Mouse (Mus musculus) C2C12 (cell line): ENCODE measurements around the gene Dnajb13.

ENCODE experiments used
- CEBPB ChIP-seq: IDR thresholded peaks from one replicate; pipeline ENCODE4 v1.6.1; 2011; ENCODE audit warnings: low read depth, mild to moderate bottlenecking, control low read depth, moderate library complexity
- CTCF ChIP-seq: IDR thresholded peaks from one replicate; pipeline ENCODE4 v1.5.1; 2011; ENCODE audit not compliant: control insufficient read depth, insufficient read depth, insufficient read length
- FOSL1 ChIP-seq: IDR thresholded peaks from one replicate; pipeline ENCODE4 v1.8.0; 2011; ENCODE audit warnings: mild to moderate bottlenecking, low read length; ENCODE audit not compliant: poor library complexity, insufficient read depth, severe bottlenecking
- MAX ChIP-seq: IDR thresholded peaks from one replicate; pipeline ENCODE4 v1.6.1; 2011; ENCODE audit warnings: mild to moderate bottlenecking, control low read depth
- MYOD1 ChIP-seq: IDR thresholded peaks from one replicate; pipeline ENCODE4 v1.6.1; 2011; ENCODE audit warnings: low read depth; ENCODE audit not compliant: control insufficient read depth, insufficient read length
- MYOG ChIP-seq: IDR thresholded peaks from one replicate; pipeline ENCODE4 v1.6.1; 2011; ENCODE audit not compliant: control insufficient read depth, insufficient read length; ENCODE audit errors: extremely low read depth
- USF1 ChIP-seq: IDR thresholded peaks from one replicate; pipeline ENCODE4 v1.6.1; 2011; ENCODE audit warnings: low read depth, mild to moderate bottlenecking, control low read depth, moderate library complexity

- TF ChIP-seq CTCF: no peak
- TF ChIP-seq MYOG: no peak
- no peak for TF ChIP-seq USF1
- no peak for TF ChIP-seq CEBPB
- no peak for TF ChIP-seq MAX
- TF ChIP-seq MYOD1: no peak
- TF ChIP-seq FOSL1: no peak
These were observed 40.8 kb downstream of the Dnajb13 start for GRCm38 (mm10) chr7:100473846-100474454.
